Mouse (Mus musculus): ENCODE results near the gene Nptx1. TPM values are rescaled to one million over a fixed set of nuclear protein-coding genes. Genes with fewer than 3 reads are reported as not detected.

The Nptx1 gene
- polyA plus RNA-seq, 1 experiment from 2014 or later: not detected

DNA sequence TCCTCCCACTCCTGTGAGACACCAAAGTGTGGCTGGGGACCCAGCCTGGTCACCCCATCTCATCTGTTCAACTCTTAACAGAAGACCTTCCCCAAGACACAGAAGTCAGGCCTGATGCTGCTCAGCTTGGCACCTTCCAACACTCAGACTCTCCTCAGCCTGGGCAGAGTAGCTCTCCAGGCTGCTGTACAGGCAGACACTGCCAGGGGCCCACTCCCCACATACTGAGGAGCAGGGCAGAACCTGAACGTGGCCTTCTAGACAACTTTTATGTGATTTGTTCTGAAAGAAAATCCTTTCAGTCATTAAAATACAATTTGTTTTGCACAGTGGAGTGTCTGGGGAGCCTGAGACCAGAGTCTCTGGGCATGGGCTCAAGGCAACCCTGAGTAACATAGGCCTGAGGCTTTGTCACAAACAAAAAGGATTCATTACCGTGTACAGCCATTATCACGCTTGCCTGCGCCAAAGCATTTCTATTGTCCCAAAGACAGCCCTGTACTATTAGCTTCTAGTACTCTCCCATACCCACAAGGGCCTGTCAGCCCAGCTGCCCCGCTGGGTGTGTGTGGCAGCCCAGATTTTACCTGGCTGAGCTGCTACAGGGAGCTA is 38.3 kb downstream of the Nptx1 start:
- ATAC-seq (ENCODE audit: insufficient read depth): no peak
- no peaks in the 10 kb centered on the region for H3K4me1 ChIP-seq (replicated peaks)

DNA sequence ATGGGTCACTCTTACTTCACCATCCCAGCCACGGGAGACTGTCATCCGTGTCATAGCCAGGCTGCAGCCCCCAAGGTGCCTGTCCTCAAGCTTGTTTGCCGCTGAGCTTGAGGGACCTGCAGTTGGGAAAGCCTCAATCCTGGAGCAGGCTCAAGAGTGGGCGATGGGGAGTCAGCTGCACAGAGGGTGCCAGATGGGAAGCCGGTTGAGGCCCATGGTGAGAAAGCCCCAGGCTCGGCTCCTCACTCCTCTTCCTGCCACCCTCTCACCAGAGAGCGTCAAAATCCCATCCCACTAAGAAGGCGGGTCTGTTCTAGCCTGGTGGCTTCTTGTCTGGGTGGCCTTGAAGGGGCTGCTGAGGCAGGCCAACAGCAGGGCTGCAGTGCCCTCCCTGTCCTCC is 39.8 kb downstream of the Nptx1 start:
- no peak overlapping the region for H3K4me3 ChIP-seq (replicated peaks)
- no peaks in the 10 kb centered on the region for H3K9me3 ChIP-seq (replicated peaks)
- H3K27me3 ChIP-seq: peaks cover 9% of the 10 kb centered on the region
- H3K36me3 ChIP-seq (replicated peaks): peaks cover 16% of the 10 kb centered on the region
- H3K4me1 ChIP-seq (replicated peaks): no peaks in the 10 kb centered on the region
- 73% methylated on average over 8 of the region's 8 CpGs for whole genome bisulfite sequencing (ENCODE audit: insufficient replicate concordance)
- no peak overlapping the region for H3K9ac ChIP-seq
- H3K4me2 ChIP-seq: no peak overlapping the region
- ATAC-seq (ENCODE audit: insufficient read depth): no peak
- H3K27ac ChIP-seq (replicated peaks): no peak overlapping the region

More for the DNA sequence above, 38.3 kb downstream of the Nptx1 start:
- WGBS (ENCODE audit: insufficient replicate concordance): 61% methylated on average over 5 of the region's 5 CpGs
- Histone ChIP-seq H3K36me3 (replicated peaks) (peaks cover 16% of the 10 kb centered on the region), H3K4me3 (replicated peaks) (no peak overlapping the region), H3K27me3 (peaks cover 22% of the 10 kb centered on the region), H3K27ac (replicated peaks) (no peak overlapping the region), H3K9ac (no peak overlapping the region), H3K4me2 (no peak overlapping the region), H3K9me3 (replicated peaks) (no peaks in the 10 kb centered on the region)

DNA sequence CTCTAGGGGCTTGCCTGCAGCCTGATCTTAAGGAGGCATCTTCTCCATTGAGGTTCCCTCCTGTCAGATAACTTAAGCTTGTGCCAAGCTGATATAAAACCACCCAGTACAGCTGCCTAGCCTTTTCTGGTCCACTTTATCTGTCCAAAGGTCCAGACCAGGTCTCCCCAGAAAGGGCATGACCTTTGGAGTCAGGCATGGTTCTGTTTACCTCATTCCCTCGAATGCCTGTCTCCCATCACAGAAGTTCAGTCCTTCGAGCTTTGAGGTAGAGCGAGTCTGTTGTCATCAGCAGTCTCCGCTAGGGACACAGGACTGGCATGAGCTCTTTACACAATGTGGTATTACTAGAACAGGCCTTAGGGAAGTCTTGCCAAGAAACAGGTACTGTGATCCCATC is 41.2 kb downstream of the Nptx1 start:
- Histone ChIP-seq H3K36me3 (replicated peaks) (peaks cover 23% of the 10 kb centered on the region), H3K9me3 (replicated peaks) (no peaks in the 10 kb centered on the region), H3K9ac (no peak overlapping the region), H3K4me3 (replicated peaks) (no peak overlapping the region), H3K4me2 (no peak overlapping the region), H3K4me1 (replicated peaks) (no peaks in the 10 kb centered on the region), H3K27ac (replicated peaks) (no peak overlapping the region), H3K27me3 (no peaks in the 10 kb centered on the region)
- ATAC-seq (ENCODE audit: insufficient read depth): no peak
- WGBS (ENCODE audit: insufficient replicate concordance): 72% methylated on average over 4 of the region's 4 CpGs

DNA sequence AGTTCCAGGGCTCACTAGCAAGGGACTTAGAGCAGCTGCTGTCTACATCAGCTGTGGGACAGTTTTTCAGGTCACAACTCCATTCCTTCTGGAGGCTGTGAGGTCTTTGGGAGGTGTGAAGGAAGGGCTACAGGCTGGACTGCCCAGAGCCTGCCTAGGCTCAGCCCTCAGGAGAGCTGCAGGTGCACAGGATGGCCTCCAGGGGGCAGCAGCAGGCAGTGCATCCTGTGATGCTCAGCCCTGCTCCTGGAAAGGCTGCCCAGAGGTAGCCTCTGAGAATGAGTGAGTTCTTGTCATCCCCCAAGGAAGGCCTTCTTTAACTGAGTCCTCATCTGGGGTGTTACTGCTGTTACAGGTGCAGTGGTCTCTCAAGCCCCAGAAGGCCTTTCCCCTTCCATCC is 43.9 kb downstream of the Nptx1 start:
- Histone ChIP-seq H3K9ac (no peak overlapping the region), H3K9me3 (replicated peaks) (no peaks in the 10 kb centered on the region), H3K27me3 (no peaks in the 10 kb centered on the region), H3K27ac (replicated peaks) (no peak overlapping the region), H3K4me1 (replicated peaks) (no peaks in the 10 kb centered on the region), H3K4me2 (no peak overlapping the region), H3K36me3 (replicated peaks) (peaks cover 31% of the 10 kb centered on the region), H3K4me3 (replicated peaks) (no peak overlapping the region)
- peak; percentile 43; the same call in 1 of the 2 replicates for ATAC-seq (ENCODE audit: insufficient read depth)

DNA sequence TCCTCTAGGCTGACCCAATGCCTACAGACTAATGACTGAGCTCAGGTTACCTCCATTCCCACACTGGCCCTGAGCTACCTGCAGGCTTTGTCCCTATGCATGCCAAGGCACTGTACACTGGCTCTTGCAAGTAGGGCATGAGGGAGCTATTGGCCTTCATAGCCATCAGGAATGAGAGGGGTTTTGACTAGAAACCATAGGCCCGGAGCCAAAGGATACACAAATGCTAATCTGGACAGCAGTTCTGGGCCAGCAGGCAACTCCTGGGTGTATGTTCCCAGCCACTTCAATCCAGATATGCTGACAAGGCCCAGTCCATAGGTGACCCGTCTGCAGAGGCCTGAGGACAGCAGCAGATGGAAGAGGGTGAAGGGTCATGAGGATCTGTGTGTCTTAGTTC is 47.5 kb downstream of the Nptx1 start:
- ATAC-seq (ENCODE audit: insufficient read depth): no peak
- Histone ChIP-seq H3K4me3 (replicated peaks) (no peak overlapping the region), H3K27me3 (no peaks in the 10 kb centered on the region), H3K9me3 (replicated peaks) (no peaks in the 10 kb centered on the region), H3K27ac (replicated peaks) (no peak overlapping the region), H3K36me3 (replicated peaks) (peaks cover 21% of the 10 kb centered on the region; the same call in 1 of the 2 replicates), H3K9ac (no peak overlapping the region), H3K4me2 (no peak overlapping the region), H3K4me1 (replicated peaks) (no peaks in the 10 kb centered on the region)
- 76% methylated on average over 2 of the region's 2 CpGs for WGBS (ENCODE audit: insufficient replicate concordance)

DNA sequence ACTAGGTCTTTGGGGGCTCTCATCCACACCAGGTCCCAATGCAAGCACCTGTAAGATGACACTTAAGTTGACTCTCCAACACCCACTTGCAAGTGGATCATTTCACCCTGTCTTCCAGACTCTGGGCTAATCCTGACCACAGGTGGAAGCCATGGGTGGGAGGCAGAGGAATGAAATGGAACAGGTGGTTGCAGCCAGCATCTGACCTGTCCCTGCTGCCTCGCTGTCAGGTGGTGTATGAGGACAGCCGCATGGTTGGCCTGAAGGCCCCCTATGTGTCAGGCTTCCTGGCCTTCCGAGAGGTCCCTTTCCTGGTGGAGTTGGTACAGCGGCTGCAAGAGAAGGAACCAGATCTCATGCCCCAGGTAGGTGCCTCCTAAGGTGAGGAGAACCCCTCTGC is 48.3 kb downstream of the Nptx1 start:
- no peaks in the 10 kb centered on the region for H3K27me3 ChIP-seq
- no peak overlapping the region for H3K4me3 ChIP-seq (replicated peaks)
- no peaks in the 10 kb centered on the region for H3K4me1 ChIP-seq (replicated peaks)
- H3K9ac ChIP-seq: no peak overlapping the region
- H3K36me3 ChIP-seq (replicated peaks): peaks cover 16% of the 10 kb centered on the region; the same call in 1 of the 2 replicates
- no peak for ATAC-seq (ENCODE audit: insufficient read depth)
- H3K9me3 ChIP-seq (replicated peaks): no peaks in the 10 kb centered on the region
- WGBS (ENCODE audit: insufficient replicate concordance): 77% methylated on average over 4 of the region's 4 CpGs
- H3K4me2 ChIP-seq: no peak overlapping the region
- H3K27ac ChIP-seq (replicated peaks): no peak overlapping the region

DNA sequence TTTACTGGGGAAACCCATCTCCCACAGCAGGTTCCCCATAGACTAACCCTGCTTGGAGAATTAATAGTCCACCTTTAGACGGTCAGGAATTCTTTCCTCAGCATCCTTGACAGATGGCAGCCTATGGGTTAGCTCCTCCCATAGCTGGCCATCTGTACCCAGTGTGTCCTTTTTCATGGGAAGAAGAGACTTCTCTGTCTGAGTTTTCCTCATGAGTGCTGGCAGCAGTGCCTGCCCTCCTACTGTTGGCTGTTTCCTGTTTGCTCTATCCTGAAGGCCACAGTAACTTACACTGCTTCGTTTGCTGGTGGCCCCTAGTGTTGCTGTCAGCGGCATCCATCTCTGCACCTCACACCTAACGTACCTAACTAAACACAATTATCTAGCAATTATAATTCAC is 50.1 kb downstream of the Nptx1 start:
- WGBS (ENCODE audit: insufficient replicate concordance): 67% methylated on average over 4 of the region's 4 CpGs

DNA sequence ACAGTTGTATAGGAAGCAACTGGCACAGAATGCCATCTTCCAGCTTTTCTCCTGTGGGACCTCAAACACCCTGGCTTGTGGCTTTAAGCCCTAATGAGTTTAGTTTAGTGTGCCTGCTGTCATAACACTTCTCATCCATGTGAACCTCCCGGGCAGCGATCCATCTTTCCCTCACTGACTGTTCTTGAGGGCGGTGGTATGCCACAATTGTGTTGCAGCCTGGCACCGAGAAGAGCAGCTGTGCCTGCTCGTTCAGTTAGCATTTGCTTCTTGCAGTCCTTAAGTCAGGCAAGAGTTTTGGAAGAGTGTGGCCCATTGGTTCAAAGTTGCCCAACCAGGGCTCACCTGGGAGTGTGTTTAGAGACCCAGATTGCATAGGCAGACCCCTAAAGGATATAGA is 51.4 kb downstream of the Nptx1 start:
- Histone ChIP-seq H3K4me1 (replicated peaks) (peaks cover 15% of the 10 kb centered on the region), H3K9ac (no peak overlapping the region), H3K4me3 (replicated peaks) (no peak overlapping the region), H3K36me3 (replicated peaks) (peaks cover 6% of the 10 kb centered on the region; the same call in 1 of the 2 replicates), H3K4me2 (no peak overlapping the region), H3K9me3 (replicated peaks) (no peaks in the 10 kb centered on the region), H3K27me3 (no peaks in the 10 kb centered on the region), H3K27ac (replicated peaks) (no peak overlapping the region)
- no peak for ATAC-seq (ENCODE audit: insufficient read depth)
- WGBS (ENCODE audit: insufficient replicate concordance): 82% methylated on average over 5 of the region's 5 CpGs

More for the DNA sequence above, 50.1 kb downstream of the Nptx1 start:
- Histone ChIP-seq H3K27me3 (no peaks in the 10 kb centered on the region), H3K27ac (replicated peaks) (no peak overlapping the region), H3K4me1 (replicated peaks) (peaks cover 6% of the 10 kb centered on the region), H3K4me2 (no peak overlapping the region), H3K9ac (no peak overlapping the region), H3K36me3 (replicated peaks) (peaks cover 14% of the 10 kb centered on the region; the same call in 1 of the 2 replicates), H3K4me3 (replicated peaks) (no peak overlapping the region), H3K9me3 (replicated peaks) (no peaks in the 10 kb centered on the region)
- ATAC-seq (ENCODE audit: insufficient read depth): no peak

DNA sequence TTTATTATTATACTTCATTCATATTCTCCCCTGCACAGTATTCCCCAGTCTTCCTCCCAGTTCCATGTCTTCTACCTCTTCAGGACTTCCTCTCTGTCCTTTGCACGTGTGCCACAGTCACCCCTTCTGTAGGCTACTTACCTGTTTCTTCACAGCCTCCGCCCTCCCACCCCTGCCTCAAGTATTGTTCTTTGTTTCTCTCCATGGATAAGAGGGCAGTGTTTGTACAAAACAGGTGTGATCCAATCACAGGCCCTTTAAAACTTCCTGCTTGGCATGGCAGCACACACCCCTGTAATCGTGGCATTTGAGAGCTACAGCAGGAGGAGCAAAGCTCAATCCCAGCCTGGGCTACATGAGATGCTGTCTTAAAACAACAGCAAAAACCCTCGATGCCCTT is 54.0 kb downstream of the Nptx1 start:
- H3K27me3 ChIP-seq: no peaks in the 10 kb centered on the region
- no peak overlapping the region for H3K4me3 ChIP-seq (replicated peaks)
- WGBS (ENCODE audit: insufficient replicate concordance): 71% methylated on average over 4 of the region's 4 CpGs
- no peak for ATAC-seq (ENCODE audit: insufficient read depth)
- H3K9me3 ChIP-seq (replicated peaks): no peaks in the 10 kb centered on the region
- no peak overlapping the region for H3K4me2 ChIP-seq
- no peak overlapping the region for H3K9ac ChIP-seq
- H3K36me3 ChIP-seq (replicated peaks): no peaks in the 10 kb centered on the region; the same call in 1 of the 2 replicates
- no peak overlapping the region for H3K27ac ChIP-seq (replicated peaks)
- peaks cover 31% of the 10 kb centered on the region for H3K4me1 ChIP-seq (replicated peaks)

DNA sequence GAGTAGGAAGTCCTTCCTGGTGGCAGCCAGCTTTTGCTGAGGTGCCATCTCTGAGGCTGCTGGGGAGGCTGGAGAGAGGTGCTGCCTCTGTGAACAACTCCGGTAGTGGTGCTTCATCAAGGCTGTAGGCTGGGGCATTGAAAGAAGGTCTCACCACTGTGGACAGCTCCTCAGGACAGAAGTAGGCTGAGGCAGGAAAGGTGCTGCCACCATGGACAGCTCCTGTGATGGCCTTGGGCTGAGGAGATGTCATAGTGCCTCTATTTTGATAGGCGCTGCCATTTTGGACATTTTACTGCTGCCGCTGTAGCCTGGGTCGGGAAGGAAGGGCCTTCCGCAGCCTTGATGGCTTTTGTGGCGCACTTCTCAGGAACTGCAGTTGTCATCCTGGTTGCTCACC is 54.7 kb downstream of the Nptx1 start:
- Histone ChIP-seq H3K27me3 (no peaks in the 10 kb centered on the region), H3K4me1 (replicated peaks) (peaks cover 31% of the 10 kb centered on the region), H3K36me3 (replicated peaks) (no peaks in the 10 kb centered on the region; the same call in 1 of the 2 replicates), H3K4me3 (replicated peaks) (no peak overlapping the region), H3K9ac (no peak overlapping the region), H3K27ac (replicated peaks) (no peak overlapping the region), H3K4me2 (peak overlapping the region; percentile 99; the same call in 1 of the 2 replicates), H3K9me3 (replicated peaks) (no peaks in the 10 kb centered on the region)
- 80% methylated on average over 6 of the region's 6 CpGs for WGBS (ENCODE audit: insufficient replicate concordance)
- ATAC-seq (ENCODE audit: insufficient read depth): no peak

DNA sequence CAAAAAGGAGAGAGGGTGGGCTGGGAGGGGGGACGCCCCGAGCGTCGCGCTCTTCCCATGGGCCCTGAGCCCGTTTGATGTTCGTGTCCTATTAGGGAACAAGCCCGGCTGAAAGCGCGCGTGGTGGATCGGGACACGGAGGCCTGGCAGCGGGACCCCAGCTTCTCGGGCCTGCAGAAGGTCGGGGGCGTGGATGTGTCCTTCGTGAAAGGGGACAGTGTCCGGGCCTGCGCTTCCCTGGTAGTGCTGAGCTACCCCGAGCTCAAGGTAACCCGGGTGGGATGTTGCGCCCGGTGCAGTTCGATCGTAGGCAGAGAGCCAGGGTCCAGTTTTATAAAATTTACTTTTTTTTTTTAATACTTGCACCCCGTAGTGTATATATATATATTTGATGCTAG is 55.9 kb downstream of the Nptx1 start:
- H3K9me3 ChIP-seq (replicated peaks): no peaks in the 10 kb centered on the region
- peak overlapping the region; percentile 86 for H3K27ac ChIP-seq (replicated peaks)
- H3K4me2 ChIP-seq: peak overlapping the region; percentile 99
- ATAC-seq (ENCODE audit: insufficient read depth): no peak
- peaks cover 1% of the 10 kb centered on the region; the same call in 1 of the 2 replicates for H3K36me3 ChIP-seq (replicated peaks)
- peak overlapping the region; percentile 95 for H3K4me3 ChIP-seq (replicated peaks)
- 6% methylated on average over 27 of the region's 27 CpGs for WGBS (ENCODE audit: insufficient replicate concordance)
- peak overlapping the region; percentile 82 for H3K9ac ChIP-seq
- H3K4me1 ChIP-seq (replicated peaks): peaks cover 31% of the 10 kb centered on the region
- no peaks in the 10 kb centered on the region for H3K27me3 ChIP-seq

All from liver, embryonic 15.5 days (tissue).